Mouse (Mus musculus) liver, postnatal 0 days (tissue): ENCODE results near the gene Nhsl1.

Experiments
- CTCF ChIP-seq: sonication (generic); IDR thresholded peaks from 2 replicates; pipeline ENCODE4 v1.5.1; 2016; ENCODE audit warnings: antibody characterized with exemption, low read depth
- EP300 ChIP-seq: IDR thresholded peaks from 2 replicates; pipeline ENCODE4 v1.6.1; 2016; ENCODE audit warnings: antibody characterized with exemption, low read depth, mild to moderate bottlenecking

DNA sequence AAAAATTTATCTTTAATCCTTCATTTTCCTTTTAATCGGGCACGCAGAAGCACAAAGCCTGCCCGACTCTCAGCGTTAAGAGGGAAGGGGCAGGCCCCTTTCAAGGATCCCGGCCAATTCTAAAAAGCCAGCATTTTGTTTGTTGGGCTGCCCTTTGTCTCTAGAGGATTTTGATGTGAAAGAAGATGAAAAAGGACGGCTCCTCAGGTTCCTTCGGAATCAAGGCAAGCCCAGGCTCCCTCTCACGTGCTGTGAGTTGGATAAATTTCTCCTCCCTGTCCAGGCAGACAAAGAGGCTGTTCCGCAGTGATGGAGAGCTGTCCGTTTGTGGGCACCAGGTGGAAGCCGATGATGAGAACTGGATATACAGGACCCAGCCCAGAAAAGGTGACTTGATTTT is 89.3 kb downstream of the Nhsl1 start:
- TF ChIP-seq CTCF (no peak), EP300 (no peak)
